Mouse (Mus musculus): ENCODE measurements around the gene Prickle1. TPM values are rescaled to one million over a fixed set of nuclear protein-coding genes. Genes with fewer than 3 reads are reported as not detected.

Gene Prickle1
- polyA plus RNA-seq, 1 experiment from 2014 or later: 24.6 TPM

- ATAC-seq (ENCODE audit: low FRiP score): no peak
- Histone ChIP-seq H3K4me3 (no peak overlapping the region), H3K27me3 (no peaks in the 10 kb centered on the region), H3K9ac (no peak overlapping the region), H3K9me3 (replicated peaks) (no peaks in the 10 kb centered on the region), H3K4me2 (replicated peaks) (no peak overlapping the region), H3K27ac (no peak overlapping the region), H3K36me3 (no peaks in the 10 kb centered on the region), H3K4me1 (peaks cover 22% of the 10 kb centered on the region)
- 81% methylated on average over 3 of the region's 3 CpGs for WGBS
Measured at GRCm38 (mm10) chr15:93530703-93531032, 65.0 kb downstream of the Prickle1 start.

- H3K4me2 ChIP-seq (replicated peaks): no peak overlapping the region
- no peak overlapping the region for H3K4me3 ChIP-seq
- no peak overlapping the region for H3K27ac ChIP-seq
- H3K4me1 ChIP-seq: peaks cover 22% of the 10 kb centered on the region
- WGBS: 45% methylated on average over 12 of the region's 12 CpGs
- H3K9me3 ChIP-seq (replicated peaks): no peaks in the 10 kb centered on the region
- H3K36me3 ChIP-seq: no peaks in the 10 kb centered on the region
- ATAC-seq (ENCODE audit: low FRiP score): no peak
- H3K27me3 ChIP-seq: no peaks in the 10 kb centered on the region
- H3K9ac ChIP-seq: no peak overlapping the region
Measured at GRCm38 (mm10) chr15:93529831-93530702, 65.6 kb downstream of the Prickle1 start.

DNA sequence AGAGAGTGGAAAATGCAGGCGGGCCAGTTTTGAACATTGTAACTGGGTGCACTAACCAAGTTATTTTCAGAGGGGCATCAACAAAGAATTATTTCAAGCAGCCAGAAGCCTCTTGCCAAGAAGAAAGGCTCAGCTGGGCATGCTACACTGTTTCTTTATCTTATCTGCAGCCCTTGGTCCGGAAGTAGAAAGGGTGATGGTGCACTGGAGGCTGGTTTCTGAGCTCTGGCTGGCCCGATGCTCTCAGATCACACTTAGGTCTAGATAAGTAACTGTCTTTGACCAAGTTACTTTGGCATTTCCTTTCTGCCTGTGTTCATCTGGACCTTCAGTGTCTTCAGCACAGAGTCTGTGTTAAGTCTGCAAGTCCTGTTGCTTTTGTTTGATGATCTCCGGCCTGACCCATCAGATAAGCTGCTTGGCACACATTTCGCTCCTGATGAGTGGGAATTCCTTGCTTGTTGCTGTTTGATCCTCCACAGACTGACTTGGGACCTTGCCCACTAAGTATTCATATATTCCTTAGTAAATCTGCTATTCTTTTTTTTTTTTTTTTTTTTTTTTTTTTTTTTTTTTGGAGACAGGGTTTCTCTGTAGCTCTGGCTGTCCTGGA is 70.3 kb downstream of the Prickle1 start:
- ATAC-seq (ENCODE audit: low FRiP score): no peak
- Histone ChIP-seq H3K4me2 (replicated peaks) (no peak overlapping the region), H3K9ac (no peak overlapping the region), H3K4me1 (peaks cover 10% of the 10 kb centered on the region), H3K27me3 (peaks cover 36% of the 10 kb centered on the region), H3K36me3 (no peaks in the 10 kb centered on the region), H3K27ac (no peak overlapping the region), H3K4me3 (no peak overlapping the region), H3K9me3 (replicated peaks) (no peaks in the 10 kb centered on the region)
- WGBS: 88% methylated on average over 5 of the region's 5 CpGs

- no peak for ATAC-seq (ENCODE audit: low FRiP score)
- Histone ChIP-seq H3K4me2 (replicated peaks) (no peak overlapping the region), H3K4me3 (no peak overlapping the region), H3K36me3 (no peaks in the 10 kb centered on the region), H3K27ac (no peak overlapping the region), H3K9ac (no peak overlapping the region), H3K27me3 (peaks cover 64% of the 10 kb centered on the region), H3K9me3 (replicated peaks) (no peaks in the 10 kb centered on the region), H3K4me1 (peaks cover 24% of the 10 kb centered on the region)
- WGBS: 36% methylated on average over 3 of the region's 3 CpGs
Measured at GRCm38 (mm10) chr15:93521787-93522180, 73.9 kb downstream of the Prickle1 start.

DNA sequence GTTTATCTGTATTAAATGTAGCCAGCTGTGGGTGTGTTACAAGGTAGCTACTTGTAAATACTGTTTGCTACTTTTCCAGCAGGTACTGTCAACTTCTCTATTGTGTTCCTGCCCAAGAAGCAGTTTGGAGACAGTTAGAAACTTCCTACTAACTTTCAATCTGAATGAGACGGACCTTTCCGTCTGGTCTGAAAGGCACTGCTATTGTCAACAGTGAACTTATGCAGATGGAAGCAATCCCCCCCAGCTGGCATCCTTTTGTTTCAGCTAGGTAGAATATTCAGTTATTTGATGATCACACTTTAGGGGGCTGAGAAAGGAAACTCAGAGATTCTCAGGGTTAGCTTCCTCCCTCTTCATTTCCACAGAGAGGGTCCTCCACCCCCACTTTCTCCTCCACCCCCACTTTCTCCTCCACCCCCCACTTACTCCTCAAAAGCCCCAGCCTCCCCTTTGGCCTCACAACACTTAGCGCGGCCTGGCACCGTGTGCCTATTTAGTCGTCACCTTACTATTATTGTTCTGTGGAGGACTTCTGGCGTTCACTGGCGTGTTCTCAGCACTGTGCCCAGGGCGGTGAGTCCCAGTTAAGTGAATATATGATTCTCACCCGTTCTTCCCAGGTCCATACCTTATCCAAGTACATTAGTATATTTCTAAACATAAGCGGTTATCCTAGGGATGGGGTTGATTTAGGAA is 74.5 kb downstream of the Prickle1 start:
- no peak overlapping the region for H3K4me2 ChIP-seq (replicated peaks)
- no peak overlapping the region for H3K9ac ChIP-seq
- no peak overlapping the region for H3K27ac ChIP-seq
- no peak overlapping the region for H3K4me3 ChIP-seq
- peaks cover 65% of the 10 kb centered on the region for H3K27me3 ChIP-seq
- peaks cover 24% of the 10 kb centered on the region for H3K4me1 ChIP-seq
- no peaks in the 10 kb centered on the region for H3K9me3 ChIP-seq (replicated peaks)
- H3K36me3 ChIP-seq: no peaks in the 10 kb centered on the region
- ATAC-seq (ENCODE audit: low FRiP score): no peak
- 27% methylated on average over 11 of the region's 11 CpGs for WGBS

- H3K4me3 ChIP-seq: peak overlapping the region; percentile 81
- 6% methylated on average over 17 of the region's 17 CpGs for WGBS
- peak overlapping the region; percentile 76; the same call in 1 of the 2 replicates for H3K27ac ChIP-seq
- ATAC-seq (ENCODE audit: low FRiP score): no peak
- H3K4me1 ChIP-seq: peaks cover 24% of the 10 kb centered on the region
- no peaks in the 10 kb centered on the region for H3K36me3 ChIP-seq
- peak overlapping the region; percentile 98 for H3K4me2 ChIP-seq (replicated peaks)
- H3K27me3 ChIP-seq: peaks cover 73% of the 10 kb centered on the region
- H3K9me3 ChIP-seq (replicated peaks): no peaks in the 10 kb centered on the region
- H3K9ac ChIP-seq: peak overlapping the region; percentile 74; the same call in 1 of the 2 replicates
Measured at GRCm38 (mm10) chr15:93519836-93520826, 75.6 kb downstream of the Prickle1 start.

- H3K9ac ChIP-seq: peak overlapping the region; percentile 74
- peaks cover 25% of the 10 kb centered on the region for H3K4me1 ChIP-seq
- H3K27ac ChIP-seq: peak overlapping the region; percentile 76
- H3K4me3 ChIP-seq: peak overlapping the region; percentile 81
- no peaks in the 10 kb centered on the region for H3K9me3 ChIP-seq (replicated peaks)
- WGBS: under 1% methylated on average over 82 of the region's 85 CpGs
- peaks cover 73% of the 10 kb centered on the region for H3K27me3 ChIP-seq
- peak overlapping the region; percentile 98 for H3K4me2 ChIP-seq (replicated peaks)
- no peaks in the 10 kb centered on the region for H3K36me3 ChIP-seq
- ATAC-seq (ENCODE audit: low FRiP score): peak; percentile 91
Measured at GRCm38 (mm10) chr15:93518941-93519835, 76.5 kb downstream of the Prickle1 start.

GRCm38 (mm10) chr15:93518143-93518902 is 77.4 kb downstream of the Prickle1 start:
- Histone ChIP-seq H3K4me2 (replicated peaks) (peak overlapping the region; percentile 98), H3K36me3 (no peaks in the 10 kb centered on the region), H3K27ac (peak overlapping the region; percentile 76; the same call in 1 of the 2 replicates), H3K4me3 (peak overlapping the region; percentile 81), H3K9ac (peak overlapping the region; percentile 74), H3K27me3 (peaks cover 70% of the 10 kb centered on the region), H3K9me3 (replicated peaks) (no peaks in the 10 kb centered on the region), H3K4me1 (peaks cover 30% of the 10 kb centered on the region)
- WGBS: 4% methylated on average over 23 of the region's 23 CpGs
- no peak for ATAC-seq (ENCODE audit: low FRiP score)

DNA sequence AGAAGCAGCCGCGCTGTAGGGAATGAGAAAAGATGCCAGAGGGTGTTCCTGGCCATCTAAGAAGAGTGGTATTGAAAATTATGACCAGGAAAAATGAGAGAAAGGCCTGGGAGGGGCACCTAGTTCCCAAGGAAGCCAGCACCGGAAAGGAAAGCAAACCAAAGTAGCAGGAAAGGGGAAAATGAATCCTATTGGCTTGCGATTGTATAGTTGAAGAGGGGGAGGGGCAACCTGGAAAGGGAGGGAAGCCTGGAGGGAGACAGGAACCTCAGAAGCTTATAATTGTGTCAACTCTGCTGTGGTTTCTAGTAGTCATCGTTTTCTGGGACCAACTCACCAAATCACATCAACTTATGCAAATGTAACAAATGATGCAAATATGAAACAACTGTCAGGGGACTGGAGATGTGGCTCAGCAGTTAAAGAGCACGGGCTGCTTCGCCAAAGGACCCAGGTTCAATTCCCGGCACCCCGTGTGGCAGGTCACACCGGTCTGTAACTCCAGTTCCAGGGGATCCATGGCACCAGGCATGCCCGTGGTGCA is 78.6 kb downstream of the Prickle1 start:
- no peak overlapping the region for H3K4me2 ChIP-seq (replicated peaks)
- no peaks in the 10 kb centered on the region for H3K36me3 ChIP-seq
- no peak overlapping the region for H3K9ac ChIP-seq
- no peak for ATAC-seq (ENCODE audit: low FRiP score)
- 72% methylated on average over 11 of the region's 11 CpGs for WGBS
- no peaks in the 10 kb centered on the region for H3K9me3 ChIP-seq (replicated peaks)
- no peak overlapping the region for H3K4me3 ChIP-seq
- peaks cover 38% of the 10 kb centered on the region for H3K4me1 ChIP-seq
- H3K27me3 ChIP-seq: peaks cover 58% of the 10 kb centered on the region
- no peak overlapping the region for H3K27ac ChIP-seq

DNA sequence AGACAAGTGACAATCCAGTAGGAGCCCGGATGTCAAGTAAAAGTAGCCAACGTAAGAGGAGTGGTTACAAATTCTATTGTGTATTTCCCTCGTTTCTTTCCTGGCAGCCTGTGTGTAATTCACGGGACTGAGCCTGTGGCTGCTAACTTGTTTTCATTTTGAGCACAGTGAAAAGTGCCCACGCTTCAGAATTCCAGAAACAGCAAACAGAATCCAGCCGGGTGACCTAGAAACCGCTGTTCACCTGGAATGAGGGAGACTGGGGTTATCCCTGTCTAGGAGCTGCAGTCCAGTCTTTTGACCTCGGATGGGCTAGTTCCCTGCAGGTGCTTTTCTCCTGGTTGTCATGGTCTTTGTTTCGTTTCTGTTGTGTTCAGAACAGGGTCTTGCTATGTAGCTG is 80.4 kb downstream of the Prickle1 start:
- ATAC-seq (ENCODE audit: low FRiP score): no peak
- Histone ChIP-seq H3K4me2 (replicated peaks) (no peak overlapping the region), H3K27me3 (peaks cover 40% of the 10 kb centered on the region), H3K4me3 (no peak overlapping the region), H3K27ac (no peak overlapping the region), H3K9ac (no peak overlapping the region), H3K36me3 (no peaks in the 10 kb centered on the region), H3K4me1 (peaks cover 41% of the 10 kb centered on the region), H3K9me3 (replicated peaks) (no peaks in the 10 kb centered on the region)
- 67% methylated on average over 9 of the region's 9 CpGs for WGBS

All from hindbrain, embryonic 12.5 days (tissue).